Mouse (Mus musculus): Measurements from ENCODE around the gene Smad3. TPM values are rescaled to one million over a fixed set of nuclear protein-coding genes. Genes with fewer than 3 reads are reported as not detected.

Smad3 gene
- polyA plus RNA-seq, 1 experiment = 6.3 TPM

- peaks cover 19% of the 10 kb centered on the region for H3K4me1 ChIP-seq (ENCODE audit: control insufficient read depth, insufficient read depth, insufficient read length, low read length)
These were observed 92.8 kb downstream of the Smad3 start for GRCm38 (mm10) chr9:63664792-63665646.

GRCm38 (mm10) chr9:63664300-63664745 is 93.5 kb downstream of the Smad3 start:
- Histone ChIP-seq H3K4me3 (ENCODE audit: insufficient read depth, low read depth, low read length) (no peak overlapping the region), H3K4me1 (ENCODE audit: control insufficient read depth, insufficient read depth, insufficient read length, low read length) (peaks cover 23% of the 10 kb centered on the region), H3K27ac (replicated peaks; ENCODE audit: low read depth, low read length) (no peak overlapping the region)

More at GRCm38 (mm10) chr9:63664792-63665646, 92.8 kb downstream of the Smad3 start:
- Histone ChIP-seq H3K4me3 (ENCODE audit: insufficient read depth, low read depth, low read length) (no peak overlapping the region), H3K27ac (replicated peaks; ENCODE audit: low read depth, low read length) (no peak overlapping the region)

- H3K27ac ChIP-seq (replicated peaks; ENCODE audit: low read depth, low read length) = no peak overlapping the region
- no peak overlapping the region for H3K4me3 ChIP-seq (ENCODE audit: insufficient read depth, low read depth, low read length)
- peaks cover 23% of the 10 kb centered on the region for H3K4me1 ChIP-seq (ENCODE audit: control insufficient read depth, insufficient read depth, insufficient read length, low read length)
These were observed 94.6 kb downstream of the Smad3 start for GRCm38 (mm10) chr9:63663222-63663621.

GRCm38 (mm10) chr9:63662759-63663158 is 95.0 kb downstream of the Smad3 start:
- Histone ChIP-seq H3K4me3 (ENCODE audit: insufficient read depth, low read depth, low read length) (no peak overlapping the region), H3K27ac (replicated peaks; ENCODE audit: low read depth, low read length) (no peak overlapping the region), H3K4me1 (ENCODE audit: control insufficient read depth, insufficient read depth, insufficient read length, low read length) (peaks cover 19% of the 10 kb centered on the region)

GRCm38 (mm10) chr9:63660691-63661090 is 97.1 kb downstream of the Smad3 start:
- H3K4me3 ChIP-seq (ENCODE audit: insufficient read depth, low read depth, low read length) = no peak overlapping the region

GRCm38 (mm10) chr9:63660061-63660460 is 97.7 kb downstream of the Smad3 start:
- Histone ChIP-seq H3K27ac (replicated peaks; ENCODE audit: low read depth, low read length) (no peak overlapping the region), H3K4me1 (ENCODE audit: control insufficient read depth, insufficient read depth, insufficient read length, low read length) (peaks cover 6% of the 10 kb centered on the region; the same call in 1 of the 2 replicates)

More at GRCm38 (mm10) chr9:63660691-63661090, 97.1 kb downstream of the Smad3 start:
- peaks cover 6% of the 10 kb centered on the region for H3K4me1 ChIP-seq (ENCODE audit: control insufficient read depth, insufficient read depth, insufficient read length, low read length)
- H3K27ac ChIP-seq (replicated peaks; ENCODE audit: low read depth, low read length) = no peak overlapping the region

GRCm38 (mm10) chr9:63658970-63659371 is 98.8 kb downstream of the Smad3 start:
- Histone ChIP-seq H3K4me3 (ENCODE audit: insufficient read depth, low read depth, low read length) (no peak overlapping the region), H3K4me1 (ENCODE audit: control insufficient read depth, insufficient read depth, insufficient read length, low read length) (peaks cover 3% of the 10 kb centered on the region), H3K27ac (replicated peaks; ENCODE audit: low read depth, low read length) (no peak overlapping the region)

More at GRCm38 (mm10) chr9:63660061-63660460, 97.7 kb downstream of the Smad3 start:
- H3K4me3 ChIP-seq (ENCODE audit: insufficient read depth, low read depth, low read length) = no peak overlapping the region

- H3K4me3 ChIP-seq (ENCODE audit: insufficient read depth, low read depth, low read length) = no peak overlapping the region
- H3K27ac ChIP-seq (replicated peaks; ENCODE audit: low read depth, low read length) = no peak overlapping the region
- H3K4me1 ChIP-seq (ENCODE audit: control insufficient read depth, insufficient read depth, insufficient read length, low read length) = peaks cover 3% of the 10 kb centered on the region
These were observed 99.4 kb downstream of the Smad3 start for GRCm38 (mm10) chr9:63658436-63658835.

- no peak overlapping the region for H3K27ac ChIP-seq (replicated peaks; ENCODE audit: low read depth, low read length)
- H3K4me3 ChIP-seq (ENCODE audit: insufficient read depth, low read depth, low read length) = no peak overlapping the region
- peaks cover 3% of the 10 kb centered on the region for H3K4me1 ChIP-seq (ENCODE audit: control insufficient read depth, insufficient read depth, insufficient read length, low read length)
These were observed 100.6 kb downstream of the Smad3 start for GRCm38 (mm10) chr9:63657167-63657566.

GRCm38 (mm10) chr9:63655092-63655491 is 102.7 kb downstream of the Smad3 start:
- H3K27ac ChIP-seq (replicated peaks; ENCODE audit: low read depth, low read length) = no peak overlapping the region
- peaks cover 11% of the 10 kb centered on the region for H3K4me1 ChIP-seq (ENCODE audit: control insufficient read depth, insufficient read depth, insufficient read length, low read length)
- H3K4me3 ChIP-seq (ENCODE audit: insufficient read depth, low read depth, low read length) = no peak overlapping the region

- H3K4me1 ChIP-seq (ENCODE audit: control insufficient read depth, insufficient read depth, insufficient read length, low read length) = peaks cover 10% of the 10 kb centered on the region
- H3K27ac ChIP-seq (replicated peaks; ENCODE audit: low read depth, low read length) = no peak overlapping the region
These were observed 103.2 kb downstream of the Smad3 start for GRCm38 (mm10) chr9:63654575-63654974.

GRCm38 (mm10) chr9:63653666-63654065 is 104.1 kb downstream of the Smad3 start:
- Histone ChIP-seq H3K4me1 (ENCODE audit: control insufficient read depth, insufficient read depth, insufficient read length, low read length) (peaks cover 8% of the 10 kb centered on the region), H3K4me3 (ENCODE audit: insufficient read depth, low read depth, low read length) (no peak overlapping the region), H3K27ac (replicated peaks; ENCODE audit: low read depth, low read length) (no peak overlapping the region)

More at GRCm38 (mm10) chr9:63654575-63654974, 103.2 kb downstream of the Smad3 start:
- no peak overlapping the region for H3K4me3 ChIP-seq (ENCODE audit: insufficient read depth, low read depth, low read length)

GRCm38 (mm10) chr9:63651594-63651993 is 106.2 kb downstream of the Smad3 start:
- H3K4me3 ChIP-seq (ENCODE audit: insufficient read depth, low read depth, low read length) = no peak overlapping the region
- peak overlapping the region; percentile 56 for H3K27ac ChIP-seq (replicated peaks; ENCODE audit: low read depth, low read length)
- peaks cover 8% of the 10 kb centered on the region for H3K4me1 ChIP-seq (ENCODE audit: control insufficient read depth, insufficient read depth, insufficient read length, low read length)

- no peak overlapping the region for H3K4me3 ChIP-seq (ENCODE audit: insufficient read depth, low read depth, low read length)
- peak overlapping the region; percentile 56 for H3K27ac ChIP-seq (replicated peaks; ENCODE audit: low read depth, low read length)
- H3K4me1 ChIP-seq (ENCODE audit: control insufficient read depth, insufficient read depth, insufficient read length, low read length) = peaks cover 8% of the 10 kb centered on the region
These were observed 106.9 kb downstream of the Smad3 start for GRCm38 (mm10) chr9:63650905-63651304.

GRCm38 (mm10) chr9:63649841-63650545 is 107.8 kb downstream of the Smad3 start:
- no peak overlapping the region for H3K27ac ChIP-seq (replicated peaks; ENCODE audit: low read depth, low read length)
- H3K4me1 ChIP-seq (ENCODE audit: control insufficient read depth, insufficient read depth, insufficient read length, low read length) = peaks cover 8% of the 10 kb centered on the region
- no peak overlapping the region for H3K4me3 ChIP-seq (ENCODE audit: insufficient read depth, low read depth, low read length)

Measured in brown adipose tissue, adult 24 weeks (tissue).